ENCODE assay signal across 25 mouse cellular contexts in the genomic region with DNA sequence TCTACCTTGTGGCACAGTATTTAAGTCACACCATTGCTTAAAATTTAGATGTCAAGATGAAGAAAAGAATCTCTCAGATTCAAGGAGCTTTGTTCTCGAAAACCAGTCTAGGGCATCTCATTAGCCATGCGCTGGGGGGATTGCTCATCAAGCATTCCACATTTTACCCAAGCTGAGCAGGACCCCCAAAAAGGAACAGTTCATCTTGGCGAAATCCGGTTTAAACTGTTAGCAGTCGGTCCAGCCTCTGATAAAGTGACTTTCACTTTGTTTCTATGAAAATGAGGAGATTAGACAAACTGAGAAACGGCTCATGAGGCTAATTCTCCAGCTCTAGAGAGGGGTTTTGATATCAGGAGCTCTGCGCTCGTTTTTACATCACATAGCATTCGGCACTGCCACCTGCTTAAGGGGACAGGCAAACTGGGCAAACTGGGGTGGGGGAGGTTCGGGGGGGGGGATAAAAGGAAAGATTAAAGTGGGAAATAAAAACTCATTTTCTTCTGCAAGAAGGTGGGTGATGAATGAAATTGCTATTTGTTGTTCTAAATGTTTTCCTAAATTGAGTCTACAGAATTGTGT.
DNase-seq lines count a peak whose midpoint lies in the region; ATAC-seq and TF ChIP-seq lines count a peak whose summit lies in the region.
"Had no signal": no experiment of that assay in that cellular context is flagged by ENCODE, and none has a peak within 500 bp of the region (broad histone marks: within the 10 kb centered on the region; RNA-seq: fewer than 3 reads in every experiment).

No protein-coding gene starts in this region.

- peak; percentile 46; the same call in 1 of the 2 replicates for ATAC-seq in forebrain, embryonic 11.5 days (replicated peaks; ENCODE audit: low FRiP score)
- ATAC-seq in forebrain, embryonic 15.5 days (replicated peaks): no peak
- no peak; the same call in 1 of the 2 replicates for ATAC-seq in midbrain, embryonic 12.5 days (ENCODE audit: low FRiP score, low read depth)
- ATAC-seq in midbrain, postnatal 0 days (ENCODE audit: low FRiP score): no peak
- ATAC-seq: hindbrain, embryonic 16.5 days; Patski had no signal

- TF ChIP-seq POLR2A in brain, embryonic 14.5 days (IDR thresholded peaks at IDR 0.05; ENCODE audit: borderline replicate concordance, extremely low read depth, insufficient read depth, insufficient read length, poor library complexity, severe bottlenecking): no peak

- peak overlapping the region; percentile 1; the same call in 1 of the 2 replicates for H3K4me2 ChIP-seq in forebrain, embryonic 11.5 days (ENCODE audit: low read depth, low read length, severe bottlenecking)
- H3K4me2 ChIP-seq in forebrain, embryonic 15.5 days (replicated peaks): no peak overlapping the region
- H3K4me2 ChIP-seq in midbrain, embryonic 12.5 days (replicated peaks): peak overlapping the region; percentile 30; the same call in 1 of the 2 replicates
- 0 out of 2 replicates have a peak overlapping the region, but pooled peaks have one; percentile 6 for H3K4me2 ChIP-seq in midbrain, postnatal 0 days (ENCODE audit: low read depth, low read length, poor library complexity, severe bottlenecking)
- H3K4me2 ChIP-seq: embryonic facial prominence, embryonic 13.5 days; heart, embryonic 15.5 days; kidney, embryonic 15.5 days; limb, embryonic 12.5 days; lung, embryonic 15.5 days; neural tube, embryonic 15.5 days had no signal

- peaks cover 9% of the 10 kb centered on the region; the same call in 1 of the 2 replicates for H3K9me3 ChIP-seq in forebrain, embryonic 11.5 days (ENCODE audit: control insufficient read depth, low read length)
- H3K9me3 ChIP-seq in forebrain, embryonic 15.5 days: peaks cover 5% of the 10 kb centered on the region; the same call in 1 of the 2 replicates
- peaks cover 17% of the 10 kb centered on the region for H3K9me3 ChIP-seq in midbrain, embryonic 12.5 days
- H3K9me3 ChIP-seq in midbrain, postnatal 0 days (ENCODE audit: low read length): no peaks in the 10 kb centered on the region
- H3K9me3 ChIP-seq: heart, embryonic 10.5 days; kidney, embryonic 15.5 days; lung, embryonic 15.5 days had no signal

- DNase-seq in forebrain, embryonic 11.5 days (ENCODE audit: low spot score): no peak
- peak; percentile 54 for DNase-seq in brain, embryonic 14.5 days (ENCODE audit: low read depth)
- DNase-seq in midbrain, postnatal 0 days (ENCODE audit: low spot score): no peak
- no peak for DNase-seq in heart, adult 11 months
- DNase-seq in neural tube, embryonic 10.5 days (ENCODE audit: extremely low spot score, low spot score): no peak
- DNase-seq: adrenal gland, postnatal 14 days; cerebellum, adult 18-20 months; cerebellum, postnatal 10 days; gastrocnemius, postnatal 14 days; kidney, adult 18-20 months; kidney, postnatal 25 days; right cerebral cortex, postnatal 25 days; thymus, postnatal 14 days had no signal

- peaks cover 4% of the 10 kb centered on the region; the same call in 1 of the 2 replicates for H3K4me1 ChIP-seq in forebrain, embryonic 11.5 days (replicated peaks; ENCODE audit: control insufficient read depth, insufficient read depth, low read length)
- H3K4me1 ChIP-seq in forebrain, embryonic 15.5 days: peaks cover 10% of the 10 kb centered on the region
- peaks cover 15% of the 10 kb centered on the region for H3K4me1 ChIP-seq in midbrain, embryonic 12.5 days
- no peaks in the 10 kb centered on the region for H3K4me1 ChIP-seq in midbrain, postnatal 0 days (ENCODE audit: insufficient read depth, low read length)
- H3K4me1 ChIP-seq: embryonic facial prominence, embryonic 13.5 days; heart, embryonic 10.5 days; heart, embryonic 15.5 days; kidney, embryonic 15.5 days; limb, embryonic 12.5 days; lung, embryonic 15.5 days; neural tube, embryonic 15.5 days had no signal

- H3K27me3 ChIP-seq in forebrain, embryonic 11.5 days (ENCODE audit: control insufficient read depth, insufficient read depth, low read length): no peaks in the 10 kb centered on the region
- H3K27me3 ChIP-seq in forebrain, embryonic 15.5 days: no peaks in the 10 kb centered on the region
- H3K27me3 ChIP-seq in midbrain, embryonic 12.5 days: no peaks in the 10 kb centered on the region
- H3K27me3 ChIP-seq in midbrain, postnatal 0 days (ENCODE audit: insufficient read depth, low read length): no peaks in the 10 kb centered on the region
- H3K27me3 ChIP-seq: embryonic facial prominence, embryonic 13.5 days; heart, embryonic 15.5 days; kidney, embryonic 15.5 days; limb, embryonic 12.5 days; lung, embryonic 15.5 days; neural tube, embryonic 15.5 days had no signal

- H3K27ac ChIP-seq in forebrain, embryonic 11.5 days (ENCODE audit: low read depth, low read length): no peak overlapping the region
- H3K27ac ChIP-seq in forebrain, embryonic 15.5 days (replicated peaks): no peak overlapping the region
- H3K27ac ChIP-seq in midbrain, embryonic 12.5 days (replicated peaks): peak overlapping the region; percentile 73
- H3K27ac ChIP-seq in midbrain, postnatal 0 days (ENCODE audit: low read depth, low read length): no peak overlapping the region
- H3K27ac ChIP-seq: embryonic facial prominence, embryonic 13.5 days; heart, embryonic 10.5 days; heart, embryonic 15.5 days; kidney, embryonic 15.5 days; left cerebral cortex, adult 2 months; limb, embryonic 12.5 days; lung, embryonic 15.5 days; neural tube, embryonic 15.5 days had no signal

- TF ChIP-seq CTCF in brain, embryonic 14.5 days (IDR thresholded peaks at IDR 0.05; ENCODE audit: borderline replicate concordance, extremely low read depth, insufficient read depth, insufficient read length): no peak
- TF ChIP-seq CTCF in midbrain, postnatal 0 days (IDR thresholded peaks at IDR 0.05): no peak

- 22% methylated on average over 10 of the region's 10 CpGs for WGBS in forebrain, embryonic 11.5 days
- WGBS in forebrain, embryonic 15.5 days: 18% methylated on average over 10 of the region's 10 CpGs
- 26% methylated on average over 10 of the region's 10 CpGs for whole genome bisulfite sequencing in midbrain, embryonic 12.5 days
- WGBS in midbrain, postnatal 0 days: 25% methylated on average over 10 of the region's 10 CpGs

- no peaks in the 10 kb centered on the region for H3K36me3 ChIP-seq in forebrain, embryonic 11.5 days (ENCODE audit: control insufficient read depth, insufficient read depth, low read length)
- H3K36me3 ChIP-seq in forebrain, embryonic 15.5 days: no peaks in the 10 kb centered on the region
- no peaks in the 10 kb centered on the region for H3K36me3 ChIP-seq in midbrain, embryonic 12.5 days
- H3K36me3 ChIP-seq in midbrain, postnatal 0 days (ENCODE audit: insufficient read depth, low read length): no peaks in the 10 kb centered on the region
- H3K36me3 ChIP-seq: embryonic facial prominence, embryonic 13.5 days; heart, embryonic 10.5 days; heart, embryonic 15.5 days; kidney, embryonic 15.5 days; limb, embryonic 12.5 days; lung, embryonic 15.5 days; neural tube, embryonic 15.5 days had no signal

- H3K4me3 ChIP-seq in forebrain, embryonic 11.5 days (ENCODE audit: low read depth, low read length): no peak overlapping the region
- H3K4me3 ChIP-seq in forebrain, embryonic 15.5 days: no peak overlapping the region
- no peak overlapping the region for H3K4me3 ChIP-seq in midbrain, embryonic 12.5 days
- H3K4me3 ChIP-seq in midbrain, postnatal 0 days (ENCODE audit: low read depth, low read length): no peak overlapping the region
- H3K4me3 ChIP-seq: embryonic facial prominence, embryonic 13.5 days; heart, embryonic 10.5 days; heart, embryonic 15.5 days; kidney, embryonic 15.5 days; left cerebral cortex, adult 2 months; limb, embryonic 12.5 days; lung, embryonic 15.5 days; neural tube, embryonic 15.5 days had no signal

- H3K9ac ChIP-seq in forebrain, embryonic 11.5 days (ENCODE audit: low read length): no peak overlapping the region
- H3K9ac ChIP-seq in forebrain, embryonic 15.5 days (replicated peaks): no peak overlapping the region
- H3K9ac ChIP-seq in midbrain, embryonic 12.5 days (replicated peaks): no peak overlapping the region
- H3K9ac ChIP-seq in midbrain, postnatal 0 days (replicated peaks; ENCODE audit: low read length, poor library complexity, severe bottlenecking): no peak overlapping the region
- H3K9ac ChIP-seq: embryonic facial prominence, embryonic 13.5 days; heart, embryonic 15.5 days; kidney, embryonic 15.5 days; limb, embryonic 12.5 days; lung, embryonic 15.5 days; neural tube, embryonic 15.5 days had no signal
